Mouse (Mus musculus) CH12.LX (cell line): Measurements from ENCODE around the gene Tnrc6b. TPM values are rescaled to one million over a fixed set of nuclear protein-coding genes. Genes with fewer than 3 reads are reported as not detected.

ENCODE experiments used
- DNase-seq: peaks from one replicate; pipeline ENCODE4 v3.0.0-alpha.2; 2013; ENCODE audit errors: extremely low read depth
- H3K27ac ChIP-seq: 2 replicates; pipeline ENCODE4 v1.5.1; 2012; ENCODE audit warnings: low read depth, mild to moderate bottlenecking, control low read depth, moderate library complexity; ENCODE audit not compliant: insufficient read depth
- H3K27me3 ChIP-seq: replicated peaks from 2 replicates; pipeline ENCODE3; 2012; ENCODE audit warnings: inconsistent platforms
- H3K36me3 ChIP-seq, 2 experiments: replicated peaks in 1 of 2; 2 replicates each; pipeline versions ENCODE3 to v1.6.1; 2012; ENCODE audit warnings: inconsistent platforms in 1 of 2, low read length in 1 of 2, mild to moderate bottlenecking in 1 of 2, mixed read lengths in 1 of 2, moderate library complexity in 1 of 2; ENCODE audit not compliant: control insufficient read depth in 1 of 2, insufficient read depth in 1 of 2
- H3K4me1 ChIP-seq, 2 experiments: 2 replicates each; pipeline ENCODE4 v1.6.1; 2012; ENCODE audit warnings: inconsistent platforms in 1 of 2, moderate library complexity in 1 of 2; ENCODE audit not compliant: insufficient read depth in 2 of 2, control insufficient read depth in 1 of 2
- H3K4me2 ChIP-seq: 2 replicates; pipeline ENCODE4 v1.6.1; 2012; ENCODE audit warnings: low read depth, mild to moderate bottlenecking, control low read depth; ENCODE audit not compliant: poor library complexity, insufficient read depth, severe bottlenecking
- H3K4me3 ChIP-seq, 3 experiments: fragments of 150-350 bp in 1 of 3; sonication (generic) in 1 of 3; replicated peaks in 1 of 3; 2 replicates each; pipeline versions ENCODE3 to v1.5.1; 2011 to 2012; ENCODE audit warnings: low read depth in 2 of 3, low read length in 2 of 3, mild to moderate bottlenecking in 2 of 3, moderate library complexity in 2 of 3, control low read depth in 1 of 3, improper control_type of control experiment in 1 of 3, inconsistent platforms in 1 of 3, mixed read lengths in 1 of 3; ENCODE audit not compliant: poor library complexity in 1 of 3
- H3K79me2 ChIP-seq: replicated peaks from 2 replicates; pipeline ENCODE4 v1.6.1; 2012; ENCODE audit warnings: mild to moderate bottlenecking, moderate library complexity; ENCODE audit not compliant: control insufficient read depth, poor library complexity, insufficient read depth, severe bottlenecking; ENCODE audit errors: extremely low read depth
- H3K9ac ChIP-seq: 2 replicates; pipeline ENCODE4 v1.6.1; 2012; ENCODE audit warnings: low read depth, mild to moderate bottlenecking, control low read depth, moderate library complexity; ENCODE audit not compliant: insufficient read depth
- H3K9me3 ChIP-seq: replicated peaks from 2 replicates; pipeline ENCODE3; 2012; ENCODE audit warnings: low read length, inconsistent platforms, mixed read lengths
- CHD2 ChIP-seq: IDR thresholded peaks from 2 replicates; pipeline ENCODE4 v1.6.1; 2011; ENCODE audit warnings: low read length, improper control_type of control experiment
- CTCF ChIP-seq, 2 experiments: IDR thresholded peaks in 1 of 2; conservative IDR thresholded peaks in 1 of 2; 2 replicates each; pipeline ENCODE4 v1.5.1; 2011 to 2012; ENCODE audit warnings: low read depth in 2 of 2, low read length in 2 of 2, improper control_type of control experiment in 1 of 2, inconsistent platforms in 1 of 2, mild to moderate bottlenecking in 1 of 2, moderate library complexity in 1 of 2
- E2F4 ChIP-seq: IDR thresholded peaks from 2 replicates; pipeline ENCODE4 v1.6.1; 2011; ENCODE audit warnings: low read depth, low read length, improper control_type of control experiment; ENCODE audit not compliant: insufficient replicate concordance
- GABPA ChIP-seq: IDR thresholded peaks from 2 replicates; pipeline ENCODE4 v1.6.1; 2012; ENCODE audit warnings: low read depth, low read length, improper control_type of control experiment, inconsistent platforms; ENCODE audit not compliant: insufficient replicate concordance
- HCFC1 ChIP-seq: IDR thresholded peaks from 2 replicates; pipeline ENCODE4 v1.6.1; 2012; ENCODE audit warnings: low read depth, mild to moderate bottlenecking, inconsistent platforms, low read length, improper control_type of control experiment
- IRF4 ChIP-seq: IDR thresholded peaks from 2 replicates; pipeline ENCODE4 v1.6.1; 2014; ENCODE audit warnings: low read depth, mild to moderate bottlenecking, inconsistent platforms, low read length, improper control_type of control experiment
- JUN ChIP-seq: IDR thresholded peaks from 2 replicates; pipeline ENCODE4 v1.6.1; 2011; ENCODE audit warnings: low read depth, mild to moderate bottlenecking, low read length, improper control_type of control experiment, moderate library complexity; ENCODE audit not compliant: insufficient read depth
- JUND ChIP-seq: conservative IDR thresholded peaks from 2 replicates; pipeline ENCODE4 v1.6.1; 2011; ENCODE audit warnings: low read depth, low read length, improper control_type of control experiment
- KAT2A ChIP-seq: IDR thresholded peaks from 2 replicates; pipeline ENCODE4 v1.6.1; 2012; ENCODE audit warnings: low read length, improper control_type of control experiment, inconsistent platforms; ENCODE audit not compliant: insufficient replicate concordance
- MAFK ChIP-seq: IDR thresholded peaks from 2 replicates; pipeline ENCODE4 v1.6.1; 2011; ENCODE audit warnings: low read length, improper control_type of control experiment; ENCODE audit not compliant: insufficient replicate concordance
- MAX ChIP-seq: IDR thresholded peaks from 2 replicates; pipeline ENCODE4 v1.6.1; 2011; ENCODE audit warnings: low read length, improper control_type of control experiment
- MXI1 ChIP-seq: IDR thresholded peaks from 2 replicates; pipeline ENCODE4 v1.6.1; 2011; ENCODE audit warnings: mild to moderate bottlenecking, low read depth, low read length, improper control_type of control experiment
- MYC ChIP-seq: IDR thresholded peaks from 2 replicates; pipeline ENCODE4 v1.6.1; 2011; ENCODE audit warnings: low read depth, mild to moderate bottlenecking, improper control_type of control experiment, low read length
- NRF1 ChIP-seq: IDR thresholded peaks from 2 replicates; pipeline ENCODE4 v1.6.1; 2014; ENCODE audit warnings: low read depth, mild to moderate bottlenecking, inconsistent platforms, low read length, improper control_type of control experiment, moderate library complexity
- PAX5 ChIP-seq: IDR thresholded peaks from 2 replicates; pipeline ENCODE4 v1.6.1; 2012; ENCODE audit warnings: low read length, inconsistent platforms, mixed read lengths
- POLR2A ChIP-seq: IDR thresholded peaks from 2 replicates; pipeline ENCODE4 v1.6.1; 2011; ENCODE audit warnings: low read depth, mild to moderate bottlenecking, improper control_type of control experiment, low read length
- POLR2AphosphoS2 ChIP-seq: IDR thresholded peaks from 2 replicates; pipeline ENCODE4 v1.6.1; 2011; ENCODE audit warnings: low read depth, low read length, improper control_type of control experiment
- SIN3A ChIP-seq: IDR thresholded peaks from 2 replicates; pipeline ENCODE4 v1.6.1; 2012; ENCODE audit warnings: low read length, improper control_type of control experiment, inconsistent platforms
- TBP ChIP-seq: conservative IDR thresholded peaks from 2 replicates; pipeline ENCODE4 v1.6.1; 2011; ENCODE audit warnings: low read depth, low read length, improper control_type of control experiment
- ZC3H11A ChIP-seq: IDR thresholded peaks from 2 replicates; pipeline ENCODE4 v1.6.1; 2012; ENCODE audit warnings: low read depth, mild to moderate bottlenecking, inconsistent platforms, low read length, improper control_type of control experiment
- ZMIZ1 ChIP-seq: IDR thresholded peaks from 2 replicates; pipeline ENCODE4 v1.6.1; 2012; ENCODE audit warnings: low read depth, mild to moderate bottlenecking, inconsistent platforms, low read length, improper control_type of control experiment
- ZNF384 ChIP-seq: IDR thresholded peaks from 2 replicates; pipeline ENCODE4 v1.6.1; 2012; ENCODE audit warnings: low read depth, low read length, improper control_type of control experiment, inconsistent platforms
- dilution Hi-C: fragments of 300-500 bp; cut with MboI; formaldehyde crosslinking; loops from 2 replicates; pipeline ENCODE4 v1.14.3; 2020; ENCODE audit warnings: low sequenced_read_pairs; ENCODE audit not compliant: extremely low pct_unique_long_range_greater_than_20kb, extremely low pct_ligation_motif_present
- in situ Hi-C: fragments of 300-500 bp; cut with MboI; formaldehyde crosslinking; loops from 3 replicates; pipeline ENCODE4 v1.14.3; 2019; ENCODE audit warnings: low sequenced_read_pairs, low pct_ligation_motif_present, low pct_unique_long_range_greater_than_20kb, mixed read lengths
- polyA plus RNA-seq: library from polyadenylated mRNA; unstranded; fragments of >175 nt; gene quantifications from 2 replicates; pipeline ENCODE4 v1.2.1, GENCODE M21; 2012; ENCODE audit warnings: low read depth; ENCODE audit not compliant: insufficient read length
- total RNA-seq, 2 experiments: library from RNA; depleted of rRNA; stranded (reverse); fragments of 300-350 nt in 1 of 2; fragments of >200 nt in 1 of 2; gene quantifications; 2 replicates each; pipeline ENCODE4 v1.2.3; 2012 to 2014

Gene Tnrc6b
- total and polyA plus RNA-seq, 3 experiments, result 6.0 to 17.1 (median 16.1) TPM

- Histone ChIP-seq H3K4me3 (no peak overlapping the region), H3K36me3 (peaks cover 31 to 60% of the 10 kb centered on the region in 2 experiments), H3K9ac (no peak overlapping the region)
- no peak for TF ChIP-seq JUN
- no peak for TF ChIP-seq E2F4
- no peak for TF ChIP-seq KAT2A
- no peak for TF ChIP-seq ZNF384
- TF ChIP-seq HCFC1, result no peak
- no peak for TF ChIP-seq POLR2A
- no peak for TF ChIP-seq ZC3H11A
- no peak for TF ChIP-seq NRF1
- no peak for TF ChIP-seq CHD2
- TF ChIP-seq JUND, result no peak
- no peak for TF ChIP-seq GABPA
- TF ChIP-seq TBP, result no peak
- TF ChIP-seq MXI1, result no peak
- TF ChIP-seq, all 38 proteins: peak for 0
- Histone ChIP-seq H3K27me3 (no peaks in the 10 kb centered on the region), H3K9me3 (no peaks in the 10 kb centered on the region), H3K27ac (no peak overlapping the region), H3K4me2 (no peak overlapping the region), H3K79me2 (no peaks in the 10 kb centered on the region; the same call in 1 of the 2 replicates), H3K4me1 (peaks cover 3 to 4% of the 10 kb centered on the region in 2 experiments; a peak in 1 of 4 replicates)
- no peak for DNase-seq
- in situ Hi-C loops, result no loop called here
- dilution Hi-C loops, result no loop called here
Observed at GRCm38 (mm10) chr15:80874726-80875125, 163.6 kb downstream of the Tnrc6b start.

GRCm38 (mm10) chr15:80876231-80876630, 165.1 kb downstream of the Tnrc6b start:
- Histone ChIP-seq H3K4me2 (no peak overlapping the region), H3K27ac (no peak overlapping the region)
- no peak for TF ChIP-seq SIN3A
- no peak for TF ChIP-seq MAX
- no peak for TF ChIP-seq IRF4
- TF ChIP-seq CTCF (conservative IDR thresholded peaks at IDR 0.05 in 1 of 2, IDR thresholded peaks at IDR 0.05 in 1 of 2; ENCODE audit: low read depth in 2 of 2, low read length in 2 of 2), result no peak
- no peak for TF ChIP-seq PAX5
- TF ChIP-seq HCFC1, result no peak
- no peak for TF ChIP-seq MAFK
- no peak for TF ChIP-seq POLR2AphosphoS2
- no peak for TF ChIP-seq MYC
- TF ChIP-seq ZMIZ1, result no peak
- TF ChIP-seq, all 38 proteins: peak for 0
- in situ Hi-C loops (no loop called here), dilution Hi-C loops (no loop called here)
- no peak overlapping the region for H3K4me3 ChIP-seq
- H3K9ac ChIP-seq, result no peak overlapping the region
- H3K4me1 ChIP-seq, result peaks cover 3 to 4% of the 10 kb centered on the region in 2 experiments; a peak in 1 of 4 replicates
- H3K27me3 ChIP-seq, result no peaks in the 10 kb centered on the region
- DNase-seq, result no peak
- peaks cover 43 to 73% of the 10 kb centered on the region in 2 experiments for H3K36me3 ChIP-seq
- H3K79me2 ChIP-seq, result no peaks in the 10 kb centered on the region; the same call in 1 of the 2 replicates
- no peaks in the 10 kb centered on the region for H3K9me3 ChIP-seq
